Mouse (Mus musculus): Measurements from ENCODE around the gene Muc15.

The Muc15 gene

DNA sequence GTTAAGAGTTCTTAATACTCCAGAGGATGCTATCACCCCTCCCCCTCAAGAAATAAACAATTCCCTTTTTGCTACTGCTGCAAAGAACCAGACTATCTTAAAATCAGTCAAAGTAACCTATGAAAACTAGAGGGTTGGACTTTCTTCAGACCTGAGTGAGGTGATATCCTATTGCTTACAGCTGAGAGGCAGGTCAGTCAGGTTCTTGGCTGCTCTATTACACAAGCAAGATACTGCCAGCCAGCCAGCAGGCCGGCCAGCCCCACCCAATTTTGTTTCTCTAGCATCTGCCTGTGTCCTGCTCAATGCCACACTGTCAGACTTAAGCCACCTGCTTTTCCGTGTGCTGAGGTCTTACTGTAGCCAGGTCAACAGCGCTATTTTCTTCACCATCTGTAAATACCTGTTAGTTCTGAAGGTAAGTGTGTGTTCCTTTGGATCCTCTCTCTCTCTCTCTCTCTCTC, at the start of gene Muc15:
TSS of gene Muc15 (plus strand) at position 51 of the 464 bp plus-strand sequence.
- peak in 1 of 2 experiments; percentile 22 for DNase-seq

DNA sequence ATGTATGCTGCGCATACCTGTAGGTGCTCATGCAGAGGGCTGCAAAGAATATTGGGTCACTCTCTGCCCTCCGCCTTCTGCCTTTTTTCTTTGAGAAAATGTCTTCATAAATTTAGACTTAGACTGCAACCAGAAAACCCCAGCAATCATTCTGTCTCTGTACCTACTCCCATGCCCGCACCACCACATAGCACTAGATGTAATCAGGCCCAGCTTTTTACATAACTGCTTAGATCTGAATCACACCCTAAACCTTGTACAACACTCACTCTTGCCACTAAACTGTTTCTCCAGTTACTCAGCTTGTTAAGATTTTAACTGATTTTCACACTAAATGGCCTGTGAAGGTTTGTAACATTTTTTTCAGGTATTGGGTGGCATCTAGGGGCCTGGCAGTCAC, 11.7 kb upstream of the Muc15 start:
- DNase-seq: no peak

DNA sequence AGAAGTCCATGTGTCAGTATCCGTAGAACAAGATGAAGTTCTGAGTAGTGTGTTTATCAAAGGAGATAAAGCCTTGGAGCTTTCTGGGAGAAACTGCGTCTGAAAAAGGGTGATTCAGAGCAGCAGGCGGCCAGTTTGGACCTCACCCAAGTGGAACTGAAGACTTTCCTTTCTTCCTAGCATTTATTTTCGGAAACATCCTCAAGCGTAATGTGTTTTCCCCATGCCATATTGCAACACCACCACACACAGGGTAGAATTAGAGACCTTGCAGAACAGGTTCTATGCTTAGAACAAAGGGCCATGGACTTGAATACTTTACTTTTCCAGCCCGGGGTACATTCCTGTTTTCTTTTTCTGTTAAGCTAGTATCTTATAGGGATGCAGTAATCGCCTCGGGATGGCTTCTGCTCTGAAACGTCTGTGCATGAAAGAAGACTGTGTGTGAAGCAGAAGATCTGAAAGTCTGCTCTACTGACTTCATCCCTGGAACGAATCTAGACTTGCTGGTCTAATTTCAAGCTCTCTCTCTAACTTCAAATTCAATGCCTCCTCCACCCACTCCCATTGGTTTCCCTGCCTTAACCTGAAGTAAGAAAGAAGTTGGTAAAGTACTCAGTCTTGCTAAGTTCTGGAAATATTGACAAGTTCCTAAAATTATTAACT, 11.0 kb upstream of the Muc15 start:
- peak in 1 of 2 experiments; percentile 26 for DNase-seq

DNA sequence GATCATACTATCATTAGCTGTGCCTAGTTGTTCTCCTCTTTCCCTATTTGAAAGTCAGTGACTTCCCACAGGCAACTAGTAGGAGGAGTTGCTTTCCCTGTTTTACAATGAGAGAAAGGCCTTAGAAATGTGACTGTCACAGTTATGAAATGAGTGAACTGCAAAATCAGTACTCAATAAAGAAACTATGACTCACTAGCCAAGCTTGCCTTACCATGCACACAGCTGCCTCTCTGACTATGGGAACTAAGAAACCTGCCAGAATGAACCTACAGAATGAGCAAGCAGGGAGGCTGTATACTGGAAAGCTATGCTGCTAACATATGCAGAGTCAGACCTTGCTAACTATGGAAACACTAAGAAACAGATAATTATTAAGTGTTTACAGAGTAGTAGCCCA, 2.1 kb upstream of the Muc15 start:
- no peak for DNase-seq

DNA sequence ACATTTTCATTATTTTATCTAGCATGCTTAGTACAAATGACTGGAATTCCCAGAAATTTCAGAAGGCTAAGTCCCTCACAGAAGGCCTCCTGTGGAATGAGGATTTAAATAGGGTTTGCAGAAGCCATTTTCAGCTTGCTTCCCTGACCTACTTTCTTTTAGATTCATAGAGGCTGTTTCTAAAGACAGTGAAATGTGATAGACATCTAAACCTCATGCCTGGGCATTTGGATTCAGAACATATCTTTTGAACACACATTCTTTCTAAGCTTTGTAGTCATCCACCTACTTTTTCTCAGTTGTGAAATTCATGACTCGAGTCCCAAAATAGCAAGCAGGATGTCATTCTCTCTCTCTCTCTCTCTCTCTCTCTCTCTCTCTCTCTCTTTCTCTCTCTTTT, 1.1 kb downstream of the Muc15 start:
- no peak for DNase-seq

DNA sequence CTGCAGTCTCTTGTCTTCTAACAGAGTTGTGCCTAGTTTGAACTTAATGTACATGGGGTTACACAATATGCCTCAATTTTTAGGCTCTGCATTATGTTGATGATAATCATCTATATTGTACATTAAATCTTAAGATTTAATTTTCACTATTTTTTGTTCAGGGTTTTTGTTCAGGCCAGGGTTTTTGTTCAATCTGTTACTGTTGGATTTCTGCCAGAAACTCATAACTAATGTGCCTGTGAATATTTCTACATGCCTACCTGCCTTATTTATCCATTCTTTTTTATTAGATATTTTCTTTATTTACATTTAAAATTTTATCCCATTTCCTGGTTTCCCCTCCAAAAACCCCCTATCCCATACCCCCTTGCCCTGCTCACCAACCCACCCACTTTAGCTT, 5.0 kb downstream of the Muc15 start:
- DNase-seq: no peak

DNA sequence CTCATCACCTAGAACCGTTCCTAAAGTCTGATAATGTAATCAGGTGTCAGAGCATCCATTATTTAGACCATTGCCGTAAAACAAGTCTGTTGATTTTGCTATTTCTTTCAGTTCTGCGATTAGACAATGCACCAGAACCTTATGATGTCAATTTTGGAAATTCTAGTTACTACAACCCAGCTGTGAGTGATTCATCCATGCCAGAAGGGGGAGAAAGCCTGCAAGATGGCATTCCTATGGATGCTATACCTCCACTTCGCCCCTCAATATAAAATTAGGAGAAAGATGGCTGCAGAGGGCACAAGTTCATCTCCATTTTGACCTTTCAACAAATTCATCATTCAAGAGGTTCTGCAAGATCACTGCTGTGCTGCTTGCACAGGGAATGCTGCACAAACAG, 16.1 kb downstream of the Muc15 start:
- DNase-seq: no peak

DNA sequence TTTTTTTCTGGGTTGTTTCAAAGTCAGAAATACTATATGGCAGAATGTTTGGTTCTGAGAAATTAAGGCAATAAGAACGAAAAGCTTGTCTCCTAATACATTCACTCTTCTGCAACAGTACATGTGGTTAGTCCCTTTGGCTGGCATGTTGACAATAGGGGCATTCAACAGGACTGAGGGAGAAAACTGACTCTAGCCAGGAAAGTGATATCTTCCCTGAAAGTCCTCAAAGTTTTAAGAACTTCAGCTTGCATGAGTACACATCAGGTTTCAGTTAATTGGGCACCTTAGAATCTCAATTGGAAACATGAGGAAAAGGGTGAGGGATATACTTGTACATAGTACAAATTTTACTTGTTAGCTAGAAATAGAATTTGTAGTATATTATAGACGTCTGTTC, 16.8 kb downstream of the Muc15 start:
- DNase-seq: no peak

DNA sequence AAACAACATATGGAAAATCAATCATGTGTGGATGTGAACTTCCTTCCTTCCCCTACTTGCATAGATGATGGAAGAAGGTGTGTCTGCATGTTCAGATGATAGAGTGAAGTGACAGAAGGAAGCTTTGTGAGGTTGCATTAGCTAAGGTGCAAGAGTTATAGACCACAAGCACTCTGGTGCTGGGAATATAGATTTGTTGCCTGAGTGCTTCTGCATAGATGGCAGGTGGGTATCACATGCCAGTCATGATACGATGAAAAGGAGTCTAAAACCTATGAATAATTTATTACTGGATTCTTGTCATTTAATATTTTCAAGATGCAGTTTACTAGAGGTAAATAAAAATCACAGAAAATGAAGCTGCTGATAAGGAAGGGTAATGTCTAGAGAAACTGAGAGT, 18.6 kb downstream of the Muc15 start:
- DNase-seq: no peak

DNA sequence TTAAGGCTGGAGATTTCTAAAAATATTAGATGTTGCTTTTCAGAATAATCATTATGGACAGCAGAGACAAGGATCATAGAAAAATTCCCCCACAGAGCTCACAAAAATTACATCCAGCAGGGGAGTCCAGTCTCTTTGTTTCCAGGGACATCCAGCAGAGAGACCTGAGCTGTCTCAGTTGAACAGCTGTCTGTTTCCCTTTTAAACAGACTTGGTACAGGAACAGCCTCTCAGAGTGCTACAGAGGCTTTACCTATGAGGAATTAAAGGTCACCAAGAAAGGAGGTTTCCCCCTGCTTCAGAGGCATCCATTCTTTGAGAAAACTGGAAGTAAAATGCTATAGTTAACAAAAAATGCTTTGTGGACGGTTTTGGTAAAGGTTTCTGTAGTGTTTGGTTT, 19.4 kb downstream of the Muc15 start:
- DNase-seq: no peak

DNA sequence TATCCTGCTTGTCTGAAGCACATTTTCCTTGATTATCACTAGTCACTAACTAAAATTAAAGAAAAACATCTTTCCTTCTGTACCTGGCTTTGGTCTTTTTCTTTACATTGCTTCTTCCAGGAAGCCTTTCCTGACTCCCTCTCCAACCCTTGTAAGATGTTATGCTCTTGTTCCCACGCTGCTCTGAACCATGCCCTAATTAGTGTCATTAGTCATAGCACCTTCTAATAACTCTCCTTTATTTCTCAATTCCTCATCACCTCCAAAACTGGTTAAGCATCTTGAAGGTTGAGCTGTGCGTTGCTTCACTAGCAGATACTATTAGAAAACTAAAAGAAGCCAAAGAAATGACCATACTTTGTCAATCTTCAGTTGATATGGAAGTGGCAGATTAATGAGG, 36.4 kb downstream of the Muc15 start:
- DNase-seq: no peak

DNA sequence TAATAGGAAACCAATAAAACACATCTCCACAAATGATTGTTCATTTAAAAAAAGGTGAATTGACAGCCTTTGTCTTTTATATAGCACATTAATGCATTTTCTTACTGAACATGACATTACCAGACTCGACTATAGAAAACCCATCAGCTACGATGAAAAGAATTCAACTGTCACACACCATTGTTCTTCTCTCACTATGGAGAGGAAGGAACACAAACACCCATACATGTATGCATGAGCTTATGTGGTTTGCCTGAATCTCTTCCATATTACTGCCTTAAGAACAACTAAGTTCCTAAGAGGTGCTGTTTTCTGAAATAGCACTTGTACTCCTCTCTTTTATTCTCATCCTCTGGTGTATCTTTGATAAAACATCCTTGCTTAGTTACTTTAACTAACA, 38.3 kb downstream of the Muc15 start:
- DNase-seq: no peak

DNA sequence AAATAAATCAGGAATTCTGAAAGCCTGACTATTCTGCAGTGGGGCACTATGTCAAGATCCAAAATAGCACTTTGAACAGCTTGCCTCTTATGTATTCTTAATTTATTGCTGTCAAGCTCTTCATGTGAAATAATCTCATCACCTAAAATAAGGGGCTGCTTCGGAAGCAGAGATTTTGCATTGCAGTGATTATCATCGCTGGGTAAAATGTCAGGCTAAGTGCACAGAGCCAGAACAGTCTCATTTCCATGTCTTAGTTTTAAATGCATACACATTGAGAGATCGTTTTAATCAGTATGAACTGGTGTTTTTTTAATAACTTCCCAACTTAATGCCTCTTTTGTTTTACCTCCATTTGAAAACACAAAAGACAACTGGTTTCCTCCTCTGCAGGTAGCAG, 66.3 kb downstream of the Muc15 start:
- DNase-seq: no peak
